Mouse (Mus musculus) heart, postnatal 0 days (tissue): Measurements from ENCODE around the gene Nat8f6.
"Not testable (repeated sequence)": the region's sequence is repeated elsewhere in the genome, so short reads cannot be mapped to it uniquely, and the experiment has no call there.

Experiments
- CTCF ChIP-seq: IDR thresholded peaks from 2 replicates; pipeline ENCODE4 v1.5.1; 2016; ENCODE audit warnings: antibody characterized with exemption, control low read depth, low read depth
- EP300 ChIP-seq: IDR thresholded peaks from 2 replicates; pipeline ENCODE4 v1.6.1; 2016; ENCODE audit warnings: antibody characterized with exemption, low read depth

GRCm38 (mm10) chr6:85809784-85810183 is 11.0 kb downstream of the Nat8f6 start:
- TF ChIP-seq CTCF, EP300: not testable (repeated sequence)
